In the genomic region with DNA sequence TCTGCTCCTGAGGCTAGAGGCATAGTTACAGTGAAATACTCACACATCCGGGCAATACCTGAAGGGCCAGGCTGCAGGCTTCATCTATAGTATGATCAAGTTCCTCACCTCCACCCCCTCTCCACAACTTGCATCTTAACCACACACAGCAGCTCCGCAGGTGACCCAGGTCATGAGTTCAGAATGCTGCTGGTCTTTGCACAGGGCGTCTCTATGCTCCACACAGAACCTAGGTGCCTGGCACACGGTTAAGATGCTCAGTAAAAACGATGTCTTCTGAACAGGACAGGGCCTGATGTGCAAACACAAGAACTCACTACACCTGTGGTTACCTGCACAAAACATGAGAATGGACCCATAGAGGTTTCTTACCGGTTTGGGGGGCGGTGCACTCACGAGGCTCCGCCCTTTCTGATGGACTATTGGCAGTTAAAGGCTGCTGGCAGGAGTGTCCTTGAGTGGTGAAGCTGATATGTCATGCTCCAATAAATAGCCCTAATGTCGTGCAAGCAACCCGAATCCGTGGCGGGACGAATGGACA, we compare ENCODE assay signal across 8 mouse cellular contexts. TPM values are rescaled to one million over a fixed set of nuclear protein-coding genes. Genes with fewer than 3 reads are reported as not detected.
A peak's percentile ranks its signal among the peaks of the same experiment; 100 is the strongest.
DNase-seq lines count a peak whose midpoint lies in the region; ATAC-seq and TF ChIP-seq lines count a peak whose summit lies in the region.

A gene (plus strand): TSS at position 432 of the 541 bp plus-strand sequence.

- in situ Hi-C loops in Patski (cut with MboI; ENCODE audit: low pct_unique_long_range_greater_than_20kb) = no loop called here

- H3K4me3 ChIP-seq in forebrain, embryonic 10.5 days = peak within 1 kb of the TSS; percentile 82
- peak within 1 kb of the TSS; percentile 72 for H3K4me3 ChIP-seq in limb, embryonic 14.5 days (replicated peaks; ENCODE audit: low read length)

- peak within 1 kb of the TSS; percentile 79 for H3K9ac ChIP-seq in limb, embryonic 14.5 days (ENCODE audit: low read depth, low read length, severe bottlenecking)

- H3K4me2 ChIP-seq in limb, embryonic 14.5 days (replicated peaks; ENCODE audit: low read depth, low read length, severe bottlenecking) = peak within 1 kb of the TSS; percentile 81

- no peak for ATAC-seq in Patski
- 0 out of 2 replicates have a peak, but pooled peaks have one; percentile 9 for ATAC-seq in limb, embryonic 14.5 days (ENCODE audit: low FRiP score, low read depth)
- ATAC-seq in neutrophil, adult 5-6 weeks (ENCODE audit: extremely low read depth, insufficient number of reproducible peaks, low FRiP score, poor library complexity, severe bottlenecking) = peak; percentile 30

- H3K27ac ChIP-seq in forebrain, embryonic 10.5 days = peak within 1 kb of the TSS; percentile 85
- peak within 1 kb of the TSS; percentile 76 for H3K27ac ChIP-seq in limb, embryonic 14.5 days (replicated peaks; ENCODE audit: low read depth, low read length)

- 12% methylated on average over 14 of the region's 14 CpGs for WGBS in forebrain, embryonic 10.5 days
- 11% methylated on average over 14 of the region's 14 CpGs for WGBS in limb, embryonic 14.5 days

- H3K36me3 ChIP-seq in forebrain, embryonic 10.5 days (replicated peaks) = peaks cover 12% of the 10 kb centered on the region
- peaks cover 16% of the 10 kb centered on the region; the same call in 1 of the 2 replicates for H3K36me3 ChIP-seq in limb, embryonic 14.5 days (ENCODE audit: control insufficient read depth, insufficient read depth, low read length)

- no peak for TF ChIP-seq POLR2A in limb, embryonic 14.5 days (IDR thresholded peaks at IDR 0.05; ENCODE audit: borderline replicate concordance, extremely low read depth, insufficient read depth, insufficient read length)

- CTCF ChIA-PET in Patski (lab: Charles Lee) = no interaction called here

- POLR2A ChIA-PET in Patski (lab: Charles Lee) = no interaction called here

- no peak for TF ChIP-seq CTCF in Patski (IDR thresholded peaks at IDR 0.05)

- DNase-seq in kidney, postnatal 36 days = peak; percentile 77 to 85
- DNase-seq in kidney, postnatal 4 days = no peak
- DNase-seq in Patski (ENCODE audit: low read depth, low spot score) = no peak
- DNase-seq in forebrain, embryonic 10.5 days (ENCODE audit: extremely low spot score, low spot score) = no peak
- no peak for DNase-seq in heart, postnatal 4 days
- DNase-seq in limb, embryonic 14.5 days (ENCODE audit: low spot score) = no peak
- DNase-seq in ovary, postnatal 36 days (ENCODE audit: low spot score) = no peak

- peaks cover 28% of the 10 kb centered on the region for H3K4me1 ChIP-seq in forebrain, embryonic 10.5 days
- H3K4me1 ChIP-seq in limb, embryonic 14.5 days (ENCODE audit: control insufficient read depth, insufficient read depth, low read length) = peaks cover 14% of the 10 kb centered on the region

- no peaks in the 10 kb centered on the region for H3K9me3 ChIP-seq in forebrain, embryonic 10.5 days
- H3K9me3 ChIP-seq in limb, embryonic 14.5 days (ENCODE audit: control insufficient read depth, low read length) = no peaks in the 10 kb centered on the region

- H3K27me3 ChIP-seq in Patski = no peaks in the 10 kb centered on the region
- no peaks in the 10 kb centered on the region; the same call in 1 of the 2 replicates for H3K27me3 ChIP-seq in forebrain, embryonic 10.5 days (ENCODE audit: poor library complexity, severe bottlenecking)
- no peaks in the 10 kb centered on the region for H3K27me3 ChIP-seq in limb, embryonic 14.5 days (ENCODE audit: control insufficient read depth, insufficient read depth, low read length)

RNA-seq across cellular contexts. Expression of the gene that starts here (rescaled TPM):
- polyA plus RNA-seq in Patski (2021) = 28.4 TPM
- 23.6 and 23.7 TPM in 2 replicates for polyA plus RNA-seq in forebrain, embryonic 10.5 days (2016; fragmentation: Nextera tagmentation; extraction: Ambion mirVana)
- 10 to 100 TPM; 53.4 to 58.8 TPM for total RNA-seq in heart, postnatal 4 days (2021)
- 83.3 and 119 TPM in 2 replicates for polyA plus RNA-seq in limb, embryonic 14.5 days (2012; rRNA removed)
- 39.5 and 43.6 TPM in 2 replicates for polyA plus RNA-seq in limb, embryonic 14.5 days (2014; fragmentation: Nextera tagmentation; extraction: Ambion mirVana)
- 34.1 and 37.4 TPM in 2 replicates for total RNA-seq in neutrophil, adult 5-6 weeks (2017)

Comparison
In these comparisons a context has a peak if more than half of its experiments do, and no peak if none do; other contexts are left out.
1. DNase-seq: peak in kidney, postnatal 36 days (2 of 2); none in kidney, postnatal 4 days (0 of 2), Patski (single experiment), forebrain, embryonic 10.5 days (single experiment), heart, postnatal 4 days (single experiment), limb, embryonic 14.5 days (single experiment) and ovary, postnatal 36 days (single experiment).